Mouse (Mus musculus): ENCODE measurements at regions not wholly inside any gene's neighbourhood (a gene's known extent, or its start where the extent isn't known, plus 50 kb on each side); places are given as distances from the start of the nearest gene placed in this dataset.
A peak's percentile ranks its signal among the peaks of the same experiment; 100 is the strongest.

- DNase-seq = no peak
Observed at GRCm38 (mm10) chr4:152816139-152816757, 338.6 kb upstream of the Kcnab2 start.

- DNase-seq = no peak
Observed at GRCm38 (mm10) chr4:152806611-152807010, 328.9 kb upstream of the Kcnab2 start.

GRCm38 (mm10) chr4:152799392-152799791 is 321.7 kb upstream of the Kcnab2 start:
- no peak for DNase-seq

GRCm38 (mm10) chr4:152788431-152788830 is 310.8 kb upstream of the Kcnab2 start:
- DNase-seq = no peak

- no peak for DNase-seq
Observed at GRCm38 (mm10) chr4:152784972-152785371, 307.3 kb upstream of the Kcnab2 start.

- DNase-seq = peak; percentile 12
Observed at GRCm38 (mm10) chr4:152779526-152779925, 301.9 kb upstream of the Kcnab2 start.

- no peak for DNase-seq
Observed at GRCm38 (mm10) chr4:152775801-152776200, 298.1 kb upstream of the Kcnab2 start.

- no peak for DNase-seq
Observed at GRCm38 (mm10) chr4:152771386-152771785, 293.7 kb upstream of the Kcnab2 start.

GRCm38 (mm10) chr4:152767372-152767771 is 289.7 kb upstream of the Kcnab2 start:
- DNase-seq = no peak

- no peak for DNase-seq
Observed at GRCm38 (mm10) chr4:152763116-152763515, 285.4 kb upstream of the Kcnab2 start.

- DNase-seq = no peak
Observed at GRCm38 (mm10) chr4:152762576-152762975, 284.9 kb upstream of the Kcnab2 start.

- DNase-seq = peak; percentile 28
Observed at GRCm38 (mm10) chr4:152757191-152757590, 279.5 kb upstream of the Kcnab2 start.

- DNase-seq = peak; percentile 75
Observed at GRCm38 (mm10) chr4:152756535-152756934, 278.9 kb upstream of the Kcnab2 start.

GRCm38 (mm10) chr4:152755756-152756155 is 278.1 kb upstream of the Kcnab2 start:
- DNase-seq = no peak

GRCm38 (mm10) chr4:152744366-152744765 is 266.7 kb upstream of the Kcnab2 start:
- no peak for DNase-seq

- DNase-seq = no peak
Observed at GRCm38 (mm10) chr4:152733017-152733416, 255.3 kb upstream of the Kcnab2 start.

GRCm38 (mm10) chr4:152731988-152732387 is 254.3 kb upstream of the Kcnab2 start:
- DNase-seq = peak; percentile 7

GRCm38 (mm10) chr4:152731082-152731720 is 253.5 kb upstream of the Kcnab2 start:
- no peak for DNase-seq

- DNase-seq = no peak
Observed at GRCm38 (mm10) chr4:152729421-152729820, 251.8 kb upstream of the Kcnab2 start.

- no peak for DNase-seq
Observed at GRCm38 (mm10) chr4:152725881-152726280, 248.2 kb upstream of the Kcnab2 start.

- no peak for DNase-seq
Observed at GRCm38 (mm10) chr4:152725423-152725822, 247.8 kb upstream of the Kcnab2 start.

- no peak for DNase-seq
Observed at GRCm38 (mm10) chr4:152724741-152725140, 247.1 kb upstream of the Kcnab2 start.

- DNase-seq = no peak
Observed at GRCm38 (mm10) chr4:152724026-152724425, 246.4 kb upstream of the Kcnab2 start.

- DNase-seq = no peak
Observed at GRCm38 (mm10) chr4:152720528-152720927, 242.9 kb upstream of the Kcnab2 start.

All from cerebellum, adult 9-11 months (tissue).